Mouse (Mus musculus) cerebellum, adult 9-10 months (tissue): ENCODE results near the gene Fam227b.
A peak's percentile ranks its signal among the peaks of the same experiment; 100 is the strongest.

Experiments used
- DNase-seq: peaks from one replicate; pipeline ENCODE4 v3.0.0; 2022

Fam227b gene

GRCm38 (mm10) chr2:126060595-126060994, 91.2 kb downstream of the Fam227b start:
- no peak for DNase-seq

DNA sequence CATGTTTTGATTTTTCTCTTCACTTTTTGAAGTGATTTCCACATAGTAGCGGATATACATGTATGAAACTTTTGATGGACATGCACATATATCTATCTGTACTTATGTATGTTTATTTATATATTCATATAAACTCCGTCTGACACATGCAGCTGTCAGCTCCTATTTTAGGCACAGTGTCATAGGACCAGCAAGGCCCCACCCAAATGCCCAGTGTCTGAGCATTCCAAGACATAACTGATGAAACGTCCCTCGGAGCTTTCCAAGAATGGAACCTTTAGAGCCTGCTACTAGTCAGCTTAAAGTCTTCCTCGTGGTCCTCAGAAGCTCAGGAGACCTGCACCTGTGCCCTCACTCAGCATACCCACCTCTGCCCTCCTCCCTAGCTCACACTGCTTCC, 98.1 kb downstream of the Fam227b start:
- no peak for DNase-seq

- DNase-seq = no peak
Observed at GRCm38 (mm10) chr2:126052749-126053557, 98.9 kb downstream of the Fam227b start.

DNA sequence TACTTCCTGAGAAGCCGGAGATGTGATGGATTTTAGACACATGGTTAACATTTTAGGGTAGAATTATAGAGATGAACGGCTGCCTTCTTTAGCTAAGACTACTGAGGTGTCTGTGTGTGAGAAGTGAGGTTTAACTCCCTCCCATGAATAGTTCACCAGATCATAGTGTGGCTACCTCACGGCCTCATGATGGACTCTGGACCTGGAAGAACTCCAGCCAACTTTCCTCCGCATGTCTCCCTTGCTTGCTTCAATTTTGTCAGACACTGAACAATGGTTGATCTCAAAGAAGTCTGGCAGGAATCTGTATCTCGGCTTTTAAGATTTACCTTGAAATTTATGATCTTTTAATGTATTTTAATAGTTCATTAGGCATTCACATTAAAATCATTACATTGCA, 106.2 kb downstream of the Fam227b start:
- no peak for DNase-seq

DNA sequence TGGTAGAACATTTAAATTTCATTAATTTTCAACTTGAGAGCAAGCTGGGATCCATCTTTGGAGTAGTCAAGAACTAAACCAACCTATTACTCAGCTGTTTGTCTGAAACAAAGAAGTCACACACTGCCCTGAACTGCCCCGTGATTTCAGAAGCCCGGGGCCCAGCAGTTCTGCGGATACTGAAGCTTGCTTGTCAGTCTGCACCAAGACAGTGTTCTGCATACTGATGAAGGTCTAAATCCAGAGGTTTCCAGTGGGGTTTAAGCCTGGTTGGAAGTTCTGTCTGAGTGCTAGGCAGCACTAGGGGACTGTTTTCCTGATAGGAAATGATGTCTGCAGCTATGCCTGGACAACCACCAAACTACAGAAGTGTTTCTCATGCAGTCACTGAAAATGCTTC, 109.1 kb downstream of the Fam227b start:
- no peak for DNase-seq

GRCm38 (mm10) chr2:126041237-126041636, 110.6 kb downstream of the Fam227b start:
- no peak for DNase-seq

GRCm38 (mm10) chr2:126040651-126041050, 111.2 kb downstream of the Fam227b start:
- no peak for DNase-seq

GRCm38 (mm10) chr2:126039414-126039891, 112.4 kb downstream of the Fam227b start:
- peak; percentile 12 for DNase-seq

DNA sequence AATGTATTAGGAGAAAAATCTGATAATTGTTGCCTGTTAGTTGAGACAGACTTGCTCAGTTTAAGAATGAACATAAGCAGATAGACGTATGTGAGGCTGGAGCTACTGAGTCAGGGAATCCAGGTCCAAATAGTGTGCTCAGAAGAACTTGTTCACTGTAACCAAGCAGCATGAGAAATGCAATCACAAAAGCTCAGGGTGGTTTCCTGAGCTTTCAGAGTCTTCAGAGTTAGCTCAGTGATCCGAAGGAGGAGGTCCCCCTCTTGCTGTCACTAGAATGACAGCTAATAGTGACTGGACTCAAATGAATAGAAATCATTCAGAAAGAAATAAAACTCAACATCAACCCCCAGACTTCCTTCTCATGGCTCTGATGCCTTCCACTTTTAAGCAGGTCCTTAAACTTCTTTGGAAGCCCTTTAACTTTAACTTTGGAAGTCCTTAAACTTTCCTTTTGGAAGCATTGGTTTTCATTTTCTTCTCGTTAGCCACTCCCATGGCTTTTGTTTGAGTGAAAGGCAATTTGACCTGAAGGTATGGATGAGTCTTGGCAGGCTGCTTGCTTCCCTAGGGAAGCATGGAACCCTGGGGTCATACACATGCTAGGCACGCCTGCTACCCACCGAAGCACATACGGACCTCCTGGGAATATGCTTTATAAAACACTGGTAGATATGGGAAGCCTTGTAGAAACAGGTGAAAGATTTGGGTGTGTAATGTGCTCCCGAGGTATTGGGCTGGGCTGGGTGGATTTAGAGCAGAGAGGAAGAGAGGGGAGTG, 113.4 kb downstream of the Fam227b start:
- DNase-seq = no peak

- DNase-seq = no peak
Observed at GRCm38 (mm10) chr2:126036121-126036520, 115.7 kb downstream of the Fam227b start.

GRCm38 (mm10) chr2:126035013-126035770, 116.6 kb downstream of the Fam227b start:
- DNase-seq = no peak

- DNase-seq = no peak
Observed at GRCm38 (mm10) chr2:126034379-126035005, 117.3 kb downstream of the Fam227b start, which contains the start of gene Fgf7. TSS of gene Fgf7 (plus strand) at chr2:126034658.

DNA sequence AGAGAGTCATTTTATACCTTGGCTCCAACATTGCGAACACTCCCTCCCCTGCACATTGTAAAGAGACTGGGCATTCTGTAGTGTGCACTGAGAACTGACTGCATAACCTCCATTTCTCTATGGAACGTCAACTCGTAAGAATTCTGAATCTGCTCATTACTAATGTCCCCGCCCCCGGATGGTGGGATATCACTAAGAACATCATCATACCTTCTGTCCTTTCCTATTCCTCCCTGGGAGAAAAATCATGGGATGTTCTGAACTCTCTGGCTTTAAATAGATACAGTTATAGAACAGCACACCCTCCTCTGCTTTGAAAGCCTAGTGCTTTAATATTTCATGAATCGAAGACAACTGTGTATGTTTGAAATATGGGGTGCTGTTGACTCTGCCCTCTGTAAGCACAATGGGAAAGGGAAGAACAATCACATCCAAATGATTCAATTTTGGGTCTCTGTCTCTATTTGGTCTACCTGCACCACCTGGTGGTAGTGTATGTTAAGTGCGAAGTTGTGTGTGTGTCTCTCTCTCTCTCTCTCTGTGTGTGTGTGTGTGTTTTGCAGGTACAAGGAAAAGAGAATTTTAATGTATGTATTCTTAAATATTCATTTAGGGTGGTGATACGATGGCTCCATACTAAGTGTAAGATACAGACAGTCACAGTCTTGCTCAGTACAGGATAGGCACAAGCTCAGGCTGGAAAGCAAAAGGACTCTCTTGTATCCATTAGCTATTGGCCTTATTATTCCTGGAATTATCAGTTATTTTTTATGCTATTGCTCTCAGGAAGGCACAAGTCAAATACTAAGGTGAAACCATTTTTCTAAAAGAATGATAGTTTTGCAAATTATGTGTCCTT, 118.5 kb downstream of the Fam227b start:
- peak; percentile 7 for DNase-seq

GRCm38 (mm10) chr2:126031186-126031900, 120.5 kb downstream of the Fam227b start:
- no peak for DNase-seq

DNA sequence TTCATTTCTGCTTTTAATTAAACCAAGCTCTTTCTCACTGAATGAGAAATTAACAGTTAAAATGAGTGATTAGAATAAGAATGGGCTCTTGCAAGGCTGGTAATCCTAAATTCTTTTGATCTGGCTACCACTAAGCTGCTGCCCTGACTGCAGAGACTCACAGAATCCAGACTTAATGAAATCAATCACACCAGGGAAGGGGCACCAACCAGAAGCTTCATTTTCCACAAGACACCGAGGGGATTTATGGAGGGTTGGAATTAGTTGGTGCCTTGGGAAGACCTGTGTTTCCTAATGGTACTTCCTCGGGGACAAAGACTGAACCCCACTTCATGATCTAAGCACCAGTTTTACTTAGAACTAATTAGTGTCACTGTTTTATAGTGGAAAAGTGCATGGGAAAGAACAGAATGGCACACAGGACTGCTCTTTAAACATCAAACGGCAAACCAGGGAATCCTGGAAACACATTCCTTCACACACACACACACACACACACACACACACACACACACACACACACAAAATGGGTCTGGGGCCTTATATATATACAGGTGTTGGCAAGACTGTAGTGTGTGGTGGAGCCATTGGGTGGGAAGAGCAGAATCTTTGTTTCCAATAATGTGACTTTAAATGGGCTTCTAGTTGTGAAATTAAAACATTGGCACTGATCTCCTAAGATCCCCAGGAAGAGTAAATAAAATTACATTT, 135.9 kb downstream of the Fam227b start:
- no peak for DNase-seq

DNA sequence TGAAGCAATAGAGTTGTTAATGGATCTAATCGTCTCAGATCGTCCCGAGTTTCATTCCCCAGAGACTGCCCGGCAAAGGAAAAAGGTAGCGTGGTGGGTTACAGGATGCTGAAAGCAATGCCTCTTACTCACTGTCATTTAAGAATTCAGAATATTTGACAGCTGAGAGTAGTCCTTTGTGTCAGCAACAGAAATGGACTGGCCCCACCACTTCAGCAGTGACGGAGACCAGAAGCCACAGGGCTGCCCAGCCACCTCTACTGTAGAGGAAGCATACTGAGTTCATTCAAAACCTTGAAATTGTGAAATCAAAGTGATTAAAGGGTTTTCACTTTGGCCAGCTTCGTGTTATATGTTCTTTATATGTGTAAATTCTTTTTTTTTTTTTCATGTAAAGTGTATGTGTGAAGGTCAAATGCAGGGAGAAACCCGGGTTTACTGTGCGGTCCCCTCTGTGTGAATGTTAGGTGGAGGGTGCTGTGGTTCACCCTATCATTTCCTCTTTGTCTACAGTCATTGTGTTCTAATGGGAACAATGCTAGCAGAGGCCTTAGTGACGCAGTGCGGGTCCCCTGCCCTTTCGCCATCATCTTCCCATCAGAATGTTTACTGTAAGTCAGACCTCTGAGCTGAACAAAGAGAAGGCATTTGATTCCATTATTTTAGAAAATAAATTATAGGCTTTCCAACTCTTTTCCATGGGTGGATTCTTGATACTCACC, 136.7 kb downstream of the Fam227b start:
- no peak for DNase-seq

DNA sequence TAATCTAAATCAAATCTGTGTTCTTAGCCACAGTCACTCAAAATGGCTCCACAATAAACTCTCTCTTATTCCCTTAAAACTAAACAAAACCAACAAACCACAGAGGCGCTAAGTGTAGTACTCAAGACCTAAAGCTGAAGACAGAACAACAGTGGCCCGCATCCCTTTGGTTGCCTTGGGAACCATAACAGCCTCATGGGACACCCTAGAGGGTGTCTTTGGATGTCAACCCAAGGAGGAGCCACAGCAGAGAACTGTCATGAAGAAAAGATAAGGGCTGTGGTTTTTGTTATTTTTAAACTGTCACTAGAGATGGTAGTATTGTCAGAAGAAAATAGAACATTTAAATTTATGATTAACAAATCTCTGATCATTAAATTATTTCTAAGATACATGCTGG, 145.1 kb downstream of the Fam227b start:
- DNase-seq = no peak

DNA sequence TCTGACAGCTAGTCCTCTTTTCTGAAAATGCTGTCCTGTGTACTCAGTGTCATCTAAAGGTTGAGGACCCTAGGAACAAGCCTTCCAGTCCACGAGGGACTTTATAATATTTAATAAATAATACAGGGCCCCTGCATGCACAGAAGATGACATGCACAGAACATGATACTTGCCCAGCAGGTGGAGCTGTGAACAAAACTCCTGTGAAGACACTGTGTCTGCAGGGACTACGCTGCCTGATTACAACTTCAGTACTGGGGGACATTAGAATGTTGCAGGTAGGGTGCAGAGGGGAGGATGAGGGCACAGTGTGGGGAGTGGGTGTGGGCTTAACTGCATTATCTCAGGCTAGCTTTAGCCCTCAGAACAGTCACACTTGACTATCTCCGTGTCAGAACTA, 145.7 kb downstream of the Fam227b start:
- peak; percentile 26 for DNase-seq

DNA sequence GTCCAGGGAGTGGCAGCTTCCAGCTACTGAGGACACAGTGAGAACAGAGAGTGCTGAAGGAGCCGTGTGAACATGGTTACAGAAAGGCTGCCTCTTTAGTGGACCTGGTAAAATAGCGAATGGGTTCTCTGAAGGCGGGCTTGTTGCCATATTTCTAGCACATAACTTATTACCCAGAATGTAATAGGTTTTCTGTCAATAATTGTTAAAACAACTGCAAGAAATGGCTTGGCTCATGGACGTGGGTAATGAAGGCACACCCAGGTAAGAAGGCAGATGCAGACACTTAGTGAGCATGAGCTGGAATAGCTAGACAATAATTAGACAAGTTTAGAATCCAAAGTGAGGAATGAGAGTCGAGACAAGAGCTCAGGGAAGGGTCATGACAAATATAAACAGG, 149.5 kb downstream of the Fam227b start:
- DNase-seq = no peak
